ENCODE assay signal across 8 mouse cellular contexts in the genomic region with DNA sequence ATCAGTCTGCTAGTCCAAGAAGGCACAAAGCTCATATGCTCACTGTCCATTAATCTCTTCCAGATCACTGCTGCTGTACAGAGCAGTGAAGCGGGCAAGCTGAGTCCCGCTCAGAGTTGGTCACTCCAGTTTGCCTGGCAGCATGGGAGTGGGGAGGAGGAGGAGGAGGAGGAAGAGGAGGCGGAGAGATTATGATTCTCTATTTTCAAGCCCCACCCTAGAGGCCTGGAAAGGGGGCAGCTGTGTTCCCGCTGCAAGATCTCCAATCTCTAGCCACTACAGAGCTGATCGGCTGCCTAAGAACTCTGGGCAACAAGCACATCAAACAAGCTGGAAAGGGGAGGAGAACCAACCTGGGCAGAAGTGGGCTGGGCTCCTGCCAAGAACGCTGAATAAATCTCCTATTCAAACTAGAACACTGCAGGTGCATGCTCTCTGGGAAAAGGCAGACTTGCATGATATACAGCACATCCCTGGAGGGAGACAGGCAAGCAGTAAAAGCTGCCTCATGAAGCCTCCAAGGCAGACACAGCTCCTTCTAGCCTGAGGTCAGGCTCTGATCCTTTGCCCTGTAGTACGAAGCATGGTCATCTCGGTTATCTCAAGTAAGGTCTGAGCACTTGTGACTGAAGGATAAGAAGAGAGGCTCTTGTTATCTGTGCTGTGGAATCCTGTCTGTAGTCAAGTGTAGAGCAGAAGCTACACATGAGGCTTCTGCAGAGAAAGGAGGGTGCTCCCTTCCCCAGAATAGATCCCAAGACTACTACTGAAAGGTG. TPM values are rescaled to one million over a fixed set of nuclear protein-coding genes. Genes with fewer than 3 reads are reported as not detected.
DNase-seq lines count a peak whose midpoint lies in the region; ATAC-seq lines count a peak whose summit lies in the region.

No protein-coding gene starts in this region.

- H3K9me3 ChIP-seq in heart, embryonic 11.5 days (replicated peaks; ENCODE audit: control insufficient read depth, low read length): no peaks in the 10 kb centered on the region
- no peaks in the 10 kb centered on the region for H3K9me3 ChIP-seq in embryonic facial prominence, embryonic 13.5 days
- no peaks in the 10 kb centered on the region for H3K9me3 ChIP-seq in hindbrain, embryonic 15.5 days
- H3K9me3 ChIP-seq in midbrain, embryonic 14.5 days (ENCODE audit: control insufficient read depth, low read length): no peaks in the 10 kb centered on the region

- 0 out of 2 replicates have a peak overlapping the region, but pooled peaks have one; percentile 22 for H3K9ac ChIP-seq in heart, embryonic 11.5 days (ENCODE audit: low read depth, low read length)
- 0 out of 2 replicates have a peak overlapping the region, but pooled peaks have one; percentile 28 for H3K9ac ChIP-seq in embryonic facial prominence, embryonic 13.5 days
- no peak overlapping the region for H3K9ac ChIP-seq in hindbrain, embryonic 15.5 days
- H3K9ac ChIP-seq in midbrain, embryonic 14.5 days (replicated peaks; ENCODE audit: low read length): 0 out of 2 replicates have a peak overlapping the region, but pooled peaks have one; percentile 7

- H3K27me3 ChIP-seq in heart, embryonic 11.5 days (ENCODE audit: control insufficient read depth, insufficient read depth, low read length): no peaks in the 10 kb centered on the region
- no peaks in the 10 kb centered on the region for H3K27me3 ChIP-seq in embryonic facial prominence, embryonic 13.5 days
- no peaks in the 10 kb centered on the region for H3K27me3 ChIP-seq in hindbrain, embryonic 15.5 days
- H3K27me3 ChIP-seq in midbrain, embryonic 14.5 days (ENCODE audit: control insufficient read depth, insufficient read depth, low read length): no peaks in the 10 kb centered on the region

- H3K36me3 ChIP-seq in heart, embryonic 11.5 days (ENCODE audit: control insufficient read depth, insufficient read depth, low read length): no peaks in the 10 kb centered on the region
- H3K36me3 ChIP-seq in embryonic facial prominence, embryonic 13.5 days: peaks cover 6% of the 10 kb centered on the region; the same call in 1 of the 2 replicates
- no peaks in the 10 kb centered on the region for H3K36me3 ChIP-seq in hindbrain, embryonic 15.5 days
- H3K36me3 ChIP-seq in midbrain, embryonic 14.5 days (ENCODE audit: control insufficient read depth, insufficient read depth, low read length): no peaks in the 10 kb centered on the region

- 0 out of 2 replicates have a peak, but pooled peaks have one; percentile 24 for ATAC-seq in heart, embryonic 11.5 days (replicated peaks; ENCODE audit: insufficient number of reproducible peaks, low FRiP score, low TSS enrichment)
- peak; percentile 48 for ATAC-seq in embryonic facial prominence, embryonic 13.5 days (ENCODE audit: insufficient number of reproducible peaks, insufficient read depth, low FRiP score, low TSS enrichment, low read depth)
- peak; percentile 72 for ATAC-seq in hindbrain, embryonic 15.5 days (ENCODE audit: low FRiP score, low read depth)
- no peak for ATAC-seq in midbrain, embryonic 14.5 days (ENCODE audit: low FRiP score, low TSS enrichment)

- H3K4me1 ChIP-seq in heart, embryonic 11.5 days (ENCODE audit: control insufficient read depth, insufficient read depth, low read length): peaks cover 65% of the 10 kb centered on the region
- H3K4me1 ChIP-seq in embryonic facial prominence, embryonic 13.5 days: peaks cover 72% of the 10 kb centered on the region
- peaks cover 71% of the 10 kb centered on the region for H3K4me1 ChIP-seq in hindbrain, embryonic 15.5 days (replicated peaks)
- H3K4me1 ChIP-seq in midbrain, embryonic 14.5 days (ENCODE audit: control insufficient read depth, insufficient read depth, low read length): peaks cover 24% of the 10 kb centered on the region

- peak overlapping the region; percentile 31 for H3K4me2 ChIP-seq in heart, embryonic 11.5 days
- H3K4me2 ChIP-seq in embryonic facial prominence, embryonic 13.5 days: peak overlapping the region; percentile 32; the same call in 1 of the 2 replicates
- H3K4me2 ChIP-seq in hindbrain, embryonic 15.5 days: no peak overlapping the region
- no peak overlapping the region for H3K4me2 ChIP-seq in midbrain, embryonic 14.5 days (ENCODE audit: low read length)

- intact Hi-C loops in heart, postnatal 25 days (cut with DNase I): no loop called here

- no peak for DNase-seq in heart, postnatal 25 days (ENCODE audit: low spot score)
- peak; percentile 70 for DNase-seq in liver
- DNase-seq in midbrain, embryonic 14.5 days: peak; percentile 44
- no peak for DNase-seq in Muller cell, postnatal 12 days (ENCODE audit: inconsistent ontology term)
- no peak for DNase-seq in cerebellum, adult 9-11 months

- WGBS in heart, embryonic 11.5 days (ENCODE audit: insufficient replicate concordance): 34% methylated on average over 8 of the region's 8 CpGs
- 43% methylated on average over 8 of the region's 8 CpGs for WGBS in embryonic facial prominence, embryonic 13.5 days
- 48% methylated on average over 8 of the region's 8 CpGs for WGBS in hindbrain, embryonic 15.5 days
- WGBS in midbrain, embryonic 14.5 days: 57% methylated on average over 8 of the region's 8 CpGs

- H3K4me3 ChIP-seq in heart, embryonic 11.5 days (ENCODE audit: low read depth, low read length): no peak overlapping the region
- H3K4me3 ChIP-seq in embryonic facial prominence, embryonic 13.5 days: no peak overlapping the region
- H3K4me3 ChIP-seq in hindbrain, embryonic 15.5 days: no peak overlapping the region
- H3K4me3 ChIP-seq in midbrain, embryonic 14.5 days (replicated peaks; ENCODE audit: low read depth, low read length): no peak overlapping the region

- H3K27ac ChIP-seq in heart, embryonic 11.5 days (ENCODE audit: low read depth, low read length): peak overlapping the region; percentile 25; the same call in 1 of the 2 replicates
- H3K27ac ChIP-seq in embryonic facial prominence, embryonic 13.5 days: peak overlapping the region; percentile 77
- no peak overlapping the region; the same call in 1 of the 2 replicates for H3K27ac ChIP-seq in hindbrain, embryonic 15.5 days (replicated peaks)
- peak overlapping the region; percentile 55 for H3K27ac ChIP-seq in midbrain, embryonic 14.5 days (replicated peaks; ENCODE audit: low read depth, low read length)

RNA-seq across cellular contexts. Expression of gene Mark2, which starts 33.5 kb away (rescaled TPM):
- 34.5 and 35.0 TPM in 2 replicates for polyA plus RNA-seq in heart, embryonic 11.5 days (2014; fragmentation: Nextera tagmentation; extraction: Ambion mirVana)
- 10 to 100 TPM; 49.4 to 55.3 TPM for total RNA-seq in heart, postnatal 25 days (2021)
- 42.8 and 47.2 TPM in 2 replicates for polyA plus RNA-seq in embryonic facial prominence, embryonic 13.5 days (2015; fragmentation: Nextera tagmentation; extraction: Ambion mirVana)
- 49.5 and 52.5 TPM in 2 replicates for polyA plus RNA-seq in hindbrain, embryonic 15.5 days (2015; fragmentation: Nextera tagmentation; extraction: Ambion mirVana)
- polyA plus RNA-seq in midbrain, embryonic 14.5 days (2014; fragmentation: Nextera tagmentation; extraction: Ambion mirVana): 48.4 and 55.0 TPM in 2 replicates

RNA-seq across cellular contexts. Expression of gene Rcor2, which starts 41.1 kb away (rescaled TPM):
- 8.4 and 9.5 TPM in 2 replicates for polyA plus RNA-seq in heart, embryonic 11.5 days (2014; fragmentation: Nextera tagmentation; extraction: Ambion mirVana)
- 1 to 10 TPM; 6.9 to 7.5 TPM for total RNA-seq in heart, postnatal 25 days (2021)
- polyA plus RNA-seq in embryonic facial prominence, embryonic 13.5 days (2015; fragmentation: Nextera tagmentation; extraction: Ambion mirVana): 25.2 and 30.6 TPM in 2 replicates
- polyA plus RNA-seq in hindbrain, embryonic 15.5 days (2015; fragmentation: Nextera tagmentation; extraction: Ambion mirVana): 24.0 and 32.1 TPM in 2 replicates
- polyA plus RNA-seq in midbrain, embryonic 14.5 days (2014; fragmentation: Nextera tagmentation; extraction: Ambion mirVana): 23.1 and 26.6 TPM in 2 replicates

Comparison
In these comparisons a context has a peak if more than half of its experiments do, and no peak if none do; other contexts are left out.
1. H3K4me2 ChIP-seq: peak in heart, embryonic 11.5 days (single experiment) and embryonic facial prominence, embryonic 13.5 days (single experiment); none in hindbrain, embryonic 15.5 days (single experiment) and midbrain, embryonic 14.5 days (single experiment).
2. DNase-seq: peak in liver (single experiment) and midbrain, embryonic 14.5 days (single experiment); none in heart, postnatal 25 days (single experiment), Muller cell, postnatal 12 days (single experiment) and cerebellum, adult 9-11 months (single experiment).